Mouse (Mus musculus) layer of hippocampus, postnatal 10 days (tissue): ENCODE measurements around the gene Pcx. TPM values are rescaled to one million over a fixed set of nuclear protein-coding genes. Genes with fewer than 3 reads are reported as not detected.

Experiments used
- DNase-seq, 2 experiments: peaks; one replicate each; pipeline ENCODE4 v3.0.0; 2021; ENCODE audit warnings: low spot score in 2 of 2
- total RNA-seq, 2 experiments: library from RNA; stranded (reverse); gene quantifications; 2 replicates each; pipeline ENCODE4 v1.2.3; 2021

The Pcx gene
- total RNA-seq, 2 experiments from 2014 or later = 39.4 to 47.9 TPM

- no peak for DNase-seq
These were observed 13.6 kb upstream of the Pcx start for GRCm38 (mm10) chr19:4496535-4497262.

DNA sequence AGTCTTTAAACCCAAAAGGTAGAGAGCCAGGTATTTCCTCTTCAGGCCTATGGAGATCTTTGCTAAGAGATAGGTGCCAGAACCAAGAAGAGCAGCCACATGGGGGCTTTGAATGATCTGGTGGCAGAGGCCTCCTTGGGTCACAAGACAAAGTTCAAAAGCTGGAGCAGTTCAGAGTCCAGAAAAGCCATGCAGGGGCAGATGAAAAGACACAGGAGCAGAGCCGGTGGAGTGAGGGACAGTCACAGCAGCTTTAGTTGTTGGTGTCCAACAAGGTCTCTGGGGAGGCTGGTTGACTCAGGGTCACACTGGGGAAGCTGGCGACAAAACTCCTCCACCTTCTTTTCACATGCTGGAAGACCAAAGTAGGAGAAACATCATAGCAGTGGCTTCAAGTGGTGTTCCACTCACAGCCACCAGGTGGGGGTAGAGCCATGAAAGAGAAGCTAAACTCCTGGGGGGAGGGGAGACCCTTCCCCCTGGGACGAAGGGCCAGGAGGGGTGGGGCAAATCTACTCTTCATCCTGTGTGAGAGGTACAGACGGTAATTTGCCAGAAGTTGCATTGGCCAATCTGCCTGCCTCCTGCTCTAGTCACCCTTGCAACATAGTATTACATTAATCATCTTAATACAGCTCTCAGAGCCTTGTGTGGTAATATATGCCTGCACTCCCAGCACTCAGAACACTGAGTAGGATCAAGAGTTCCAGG is 12.9 kb upstream of the Pcx start:
- peak; percentile 86 for DNase-seq

DNA sequence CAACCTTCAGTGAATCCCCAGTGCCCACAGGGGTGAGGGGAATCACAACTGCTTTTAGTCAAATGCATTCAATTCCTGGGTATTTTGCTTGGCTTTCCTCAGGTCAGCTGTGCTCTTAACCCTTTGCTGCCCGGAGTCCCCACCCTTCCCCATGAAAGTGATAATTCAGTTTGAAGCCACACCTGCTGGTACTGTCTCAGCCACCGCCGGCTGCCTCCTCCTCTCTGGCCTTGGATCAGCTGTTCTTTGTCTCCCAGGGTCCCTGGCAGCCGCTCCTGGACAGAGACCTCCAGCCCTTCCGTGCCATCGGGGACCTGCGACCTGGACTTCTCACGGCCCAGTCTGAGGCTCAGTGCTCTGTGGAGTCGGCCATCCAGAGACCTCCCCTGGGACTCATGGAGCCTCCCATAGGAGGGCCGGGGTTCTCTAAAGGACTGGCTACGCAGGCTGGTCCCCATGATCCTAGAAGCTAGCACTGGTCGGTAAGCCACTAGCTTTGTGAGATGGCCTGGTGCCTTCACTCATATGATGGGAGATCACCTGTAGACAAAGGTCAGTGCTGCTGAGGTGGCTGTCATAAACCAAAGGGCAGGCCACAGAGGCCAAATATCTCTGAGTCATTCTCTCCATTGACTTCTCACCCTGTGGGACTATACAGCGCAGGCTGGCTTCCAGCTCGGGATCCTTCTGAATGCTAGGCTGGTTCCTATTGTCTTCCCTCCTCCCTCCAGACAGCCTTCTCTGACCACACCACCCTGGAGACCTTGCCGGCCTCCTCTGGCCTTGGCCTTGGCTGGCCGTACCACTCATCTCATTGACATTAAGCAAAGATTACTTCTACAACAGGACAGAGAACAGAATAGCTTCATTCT is 12.0 kb upstream of the Pcx start, which contains the start of gene 2010003K11Rik:
TSS of gene 2010003K11Rik (minus strand) at position 522 of the 872 bp plus-strand sequence.
- DNase-seq = no peak

GRCm38 (mm10) chr19:4502701-4503100 is 7.6 kb upstream of the Pcx start:
- no peak for DNase-seq

- no peak for DNase-seq
These were observed 5.4 kb upstream of the Pcx start for GRCm38 (mm10) chr19:4504830-4505229.

- DNase-seq = no peak
These were observed 2.5 kb upstream of the Pcx start for GRCm38 (mm10) chr19:4507746-4508145.

DNA sequence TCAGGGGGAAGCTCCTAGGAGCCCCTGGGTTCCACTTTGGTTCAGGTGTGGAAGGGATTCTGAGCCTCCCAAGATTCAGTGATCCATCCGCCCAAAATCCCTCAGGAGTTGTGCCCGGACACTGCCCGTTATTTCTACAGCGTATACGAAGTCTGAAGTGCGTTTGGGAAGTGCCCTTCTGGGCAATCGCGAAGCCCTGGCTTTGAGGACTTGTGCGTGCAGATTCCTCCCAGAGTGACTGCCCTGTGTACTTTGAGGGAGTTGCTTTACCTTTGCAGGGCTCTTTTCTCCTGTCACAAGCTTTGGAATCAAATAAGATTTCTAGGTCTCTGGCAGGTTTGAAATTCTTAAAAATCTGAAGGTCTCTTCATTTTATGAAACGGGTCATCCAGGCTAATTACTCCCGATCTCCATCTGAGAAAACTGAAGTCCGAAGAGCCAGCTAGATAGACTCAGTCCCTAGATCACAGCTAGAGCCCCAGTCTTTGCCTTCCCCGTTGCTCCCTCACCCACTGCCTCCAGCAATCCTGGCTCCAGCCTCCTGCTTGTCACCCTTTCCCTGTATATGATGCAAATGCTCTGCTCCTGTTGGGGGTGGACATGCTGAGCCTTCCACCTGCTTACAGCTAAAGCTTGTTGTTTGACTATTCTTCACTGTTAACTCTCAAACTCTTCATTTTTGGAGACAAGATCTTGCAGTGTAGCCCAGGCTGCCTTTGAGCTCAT is 1.0 kb downstream of the Pcx start:
- DNase-seq = no peak

GRCm38 (mm10) chr19:4513236-4513858 is 3.1 kb downstream of the Pcx start:
- DNase-seq = no peak

DNA sequence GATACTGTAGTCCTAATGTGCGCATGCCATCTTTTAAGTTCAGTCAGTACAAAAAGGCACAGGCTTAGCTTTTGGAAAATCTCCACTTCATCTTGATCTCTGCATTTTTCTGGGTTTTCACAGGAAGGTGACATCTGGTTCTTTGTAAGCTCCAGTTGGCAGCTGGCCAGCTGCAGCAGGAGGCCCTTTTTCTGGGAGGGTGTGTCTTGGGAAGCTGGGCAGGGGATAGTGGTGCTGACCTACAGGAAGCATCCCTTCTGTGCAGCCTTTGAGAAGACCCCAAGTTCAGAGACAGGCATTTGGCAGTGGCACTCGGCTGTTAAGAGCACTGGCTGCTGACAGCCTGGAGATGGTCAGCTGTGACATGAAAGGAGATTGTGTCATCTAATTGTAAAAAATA is 5.5 kb downstream of the Pcx start:
- no peak for DNase-seq

DNA sequence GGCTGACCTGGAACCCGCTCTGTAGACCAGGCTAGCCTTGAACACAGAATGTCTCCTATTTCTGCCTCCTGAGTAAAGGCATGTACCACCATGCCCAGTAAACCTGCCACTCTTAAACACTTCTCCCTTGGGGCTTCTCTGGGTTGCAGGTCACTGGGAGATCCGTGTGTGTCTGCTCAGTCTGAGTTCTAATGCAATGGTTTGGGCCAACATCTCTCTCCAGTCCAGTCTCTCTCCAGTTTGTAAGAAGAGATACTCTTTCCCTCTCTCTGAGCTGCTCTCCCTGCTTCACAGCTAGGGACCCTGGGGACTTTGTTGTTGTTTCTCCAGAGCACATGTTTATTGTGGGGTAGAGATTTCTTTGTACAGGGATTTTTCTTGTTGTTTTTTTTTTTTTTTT is 6.0 kb downstream of the Pcx start:
- no peak for DNase-seq

DNA sequence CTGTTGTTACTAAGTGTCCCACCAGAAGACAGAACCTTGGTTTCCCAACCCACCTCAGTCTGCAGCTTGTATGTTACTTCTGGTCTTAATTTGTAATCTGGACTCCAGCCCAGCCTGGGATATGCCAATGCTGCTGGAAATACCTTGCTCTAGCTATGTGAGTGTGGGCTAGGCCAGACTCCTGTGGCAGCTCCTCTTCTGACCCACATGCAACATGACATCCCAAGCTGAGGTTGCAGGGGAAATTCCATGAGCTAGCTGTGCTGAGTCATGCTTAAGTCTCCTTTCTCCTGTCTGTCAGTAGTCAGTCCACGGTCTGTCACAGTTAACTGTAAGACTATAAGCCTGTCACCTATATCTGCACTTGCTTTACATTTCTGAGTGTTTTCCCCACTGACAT is 7.2 kb downstream of the Pcx start:
- no peak for DNase-seq

GRCm38 (mm10) chr19:4521426-4522050 is 11.3 kb downstream of the Pcx start:
- no peak for DNase-seq

GRCm38 (mm10) chr19:4534646-4535045 is 24.4 kb downstream of the Pcx start:
- DNase-seq = no peak

DNA sequence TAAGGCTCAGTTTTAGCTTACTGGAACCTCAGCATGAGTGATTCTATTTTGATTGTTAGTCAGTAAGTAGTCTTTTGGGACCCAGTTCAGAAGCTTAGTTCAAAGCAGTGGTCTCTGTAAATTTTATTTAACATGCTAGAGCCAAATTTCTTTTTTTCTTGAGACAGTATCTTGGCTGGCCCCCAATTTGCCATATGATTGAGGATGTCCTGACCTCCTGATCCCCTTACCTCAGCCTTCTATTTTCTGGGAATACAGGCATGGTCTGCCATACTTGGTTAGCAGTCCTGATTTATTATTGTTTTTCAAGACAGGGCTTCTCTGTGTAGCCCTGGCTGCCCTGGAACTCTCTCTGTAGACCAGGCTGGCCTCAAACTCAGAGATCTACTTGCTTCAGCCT is 25.6 kb downstream of the Pcx start:
- no peak for DNase-seq

- DNase-seq = no peak
These were observed 26.3 kb downstream of the Pcx start for GRCm38 (mm10) chr19:4536606-4537005.

DNA sequence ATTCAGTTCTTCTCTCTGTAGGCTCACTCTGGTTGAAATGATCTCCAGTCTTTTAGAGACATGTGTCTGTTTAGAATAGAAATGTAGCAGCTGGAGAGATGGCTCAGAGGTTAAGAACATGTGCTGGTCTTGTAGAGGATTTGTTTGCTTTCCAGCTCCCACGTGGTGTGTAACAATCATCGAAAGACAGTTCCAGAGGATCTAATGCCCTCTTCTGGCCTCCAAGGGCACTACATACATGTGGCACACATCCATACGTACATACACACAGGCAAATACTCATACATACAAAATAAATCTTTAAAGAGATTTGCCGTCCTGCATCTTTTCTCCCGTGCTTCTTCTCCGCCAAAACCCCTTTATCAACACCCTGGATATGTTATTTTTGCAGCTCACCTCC is 30.0 kb downstream of the Pcx start:
- no peak for DNase-seq

GRCm38 (mm10) chr19:4540992-4541391 is 30.7 kb downstream of the Pcx start:
- no peak for DNase-seq

DNA sequence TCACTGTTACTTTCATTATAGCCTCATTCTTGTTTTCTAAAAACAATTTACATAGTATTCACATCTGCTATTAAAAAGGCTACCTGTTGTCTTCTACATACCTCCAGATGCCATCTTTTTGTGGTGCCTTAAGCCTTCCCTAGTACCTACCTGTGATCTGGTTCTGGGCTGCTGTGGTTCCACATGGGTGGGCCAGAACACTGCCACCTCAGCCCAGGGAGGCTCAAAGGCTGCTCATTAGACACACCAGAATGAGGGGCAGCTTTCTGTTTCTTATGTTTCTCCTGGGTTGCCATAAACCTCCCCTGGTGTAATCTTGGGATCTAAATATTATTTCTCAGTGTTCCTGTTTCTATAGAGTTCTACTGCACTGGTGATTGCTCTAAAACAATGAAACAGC is 31.8 kb downstream of the Pcx start:
- no peak for DNase-seq

GRCm38 (mm10) chr19:4545091-4545490 is 34.8 kb downstream of the Pcx start:
- DNase-seq = no peak

DNA sequence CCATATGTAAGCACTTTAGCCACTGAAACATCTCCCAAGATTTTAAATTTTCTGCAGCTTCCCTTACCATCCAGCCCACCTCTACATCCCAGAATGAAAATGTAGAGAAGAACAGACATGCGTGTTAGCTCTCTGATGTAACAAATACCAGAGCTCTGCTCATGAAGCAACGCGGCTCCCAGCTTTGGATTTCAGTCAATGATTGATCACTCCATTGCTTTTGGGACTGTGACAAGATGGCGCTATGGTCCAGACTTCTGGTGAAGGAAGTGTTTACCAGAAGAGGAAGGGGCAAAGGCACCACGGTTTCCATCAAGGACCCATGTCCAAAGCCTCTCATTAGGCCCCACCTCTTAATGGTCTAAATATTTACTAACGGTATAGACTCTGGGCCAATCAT is 35.6 kb downstream of the Pcx start:
- no peak for DNase-seq
